Mouse (Mus musculus) cerebellum, postnatal 4 days (tissue): ENCODE measurements around the gene Ccdc42.

Experiments used
- DNase-seq, 2 experiments: peaks; one replicate each; pipeline ENCODE4 v3.0.0; 2022; ENCODE audit warnings: low spot score in 2 of 2, mixed read lengths in 1 of 2

Ccdc42 gene

GRCm38 (mm10) chr11:68586721-68587120 lies at the start of gene Ccdc42:
Gene Ccdc42, plus strand, starts transcription at chr11:68587021.
- no peak for DNase-seq

DNA sequence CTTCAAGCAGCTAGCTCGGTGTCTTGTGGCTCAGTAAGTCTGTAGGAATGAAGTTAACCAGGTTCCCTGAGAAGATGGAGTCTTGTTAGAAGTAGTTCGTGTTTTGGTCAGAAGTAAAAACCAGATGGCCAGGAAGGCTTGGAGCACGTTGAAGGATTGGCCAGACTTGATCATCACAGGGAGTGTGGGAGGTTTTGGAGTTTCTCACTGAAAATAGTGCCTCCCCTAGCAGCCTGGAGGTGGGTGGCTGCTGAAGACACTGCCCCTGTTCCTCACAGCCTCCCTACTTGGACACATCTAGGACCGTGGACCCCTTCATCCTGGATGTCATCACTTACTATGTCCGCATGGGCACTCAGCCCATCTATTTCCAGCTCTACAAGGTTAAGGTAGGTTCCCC lies 47.2 kb upstream of the Ccdc42 start:
- DNase-seq: no peak

GRCm38 (mm10) chr11:68544554-68544953 lies 42.3 kb upstream of the Ccdc42 start:
- DNase-seq: peak in 1 of 2 experiments; percentile 23

DNA sequence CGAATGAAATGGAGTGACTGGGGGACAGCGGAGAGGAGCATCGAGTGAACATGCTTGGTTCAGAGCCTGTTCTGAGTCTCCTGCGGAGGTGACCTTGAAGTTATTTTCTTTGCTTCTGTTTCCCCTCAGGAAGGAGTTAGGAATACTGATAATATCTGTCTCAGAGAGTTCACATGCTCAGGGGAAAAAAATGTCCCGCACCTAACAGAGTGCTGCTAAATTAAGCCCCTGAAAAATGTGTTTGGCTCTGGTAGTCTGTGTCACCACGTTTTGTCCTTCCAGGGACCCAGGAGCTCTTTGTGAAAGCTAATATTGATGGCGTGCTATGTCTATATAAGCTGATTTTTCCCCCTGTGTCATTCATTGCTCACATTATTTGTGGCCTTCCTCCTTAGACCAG lies 41.6 kb upstream of the Ccdc42 start:
- no peak for DNase-seq

GRCm38 (mm10) chr11:68545682-68546222 lies 41.1 kb upstream of the Ccdc42 start:
- no peak for DNase-seq

DNA sequence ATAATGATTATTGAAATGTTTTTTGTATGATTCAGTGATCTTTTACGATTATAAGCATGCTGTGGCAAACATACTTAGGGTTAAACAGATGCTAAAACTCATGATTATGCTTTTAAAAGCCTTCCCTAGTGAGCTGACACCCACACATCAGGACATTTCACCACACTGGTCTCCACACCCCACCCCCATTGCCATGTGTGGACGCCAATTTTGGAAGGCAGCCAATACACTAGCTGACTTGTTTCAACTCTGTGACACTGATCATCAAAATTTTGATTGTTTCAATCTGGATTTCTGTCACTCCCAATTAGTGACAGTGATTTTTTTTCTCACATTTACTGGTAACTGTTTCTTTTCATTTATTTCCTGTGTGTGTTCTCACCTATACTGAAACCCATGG lies 39.3 kb upstream of the Ccdc42 start:
- DNase-seq: no peak

- no peak for DNase-seq
Measured at GRCm38 (mm10) chr11:68549597-68549996, 37.2 kb upstream of the Ccdc42 start.

DNA sequence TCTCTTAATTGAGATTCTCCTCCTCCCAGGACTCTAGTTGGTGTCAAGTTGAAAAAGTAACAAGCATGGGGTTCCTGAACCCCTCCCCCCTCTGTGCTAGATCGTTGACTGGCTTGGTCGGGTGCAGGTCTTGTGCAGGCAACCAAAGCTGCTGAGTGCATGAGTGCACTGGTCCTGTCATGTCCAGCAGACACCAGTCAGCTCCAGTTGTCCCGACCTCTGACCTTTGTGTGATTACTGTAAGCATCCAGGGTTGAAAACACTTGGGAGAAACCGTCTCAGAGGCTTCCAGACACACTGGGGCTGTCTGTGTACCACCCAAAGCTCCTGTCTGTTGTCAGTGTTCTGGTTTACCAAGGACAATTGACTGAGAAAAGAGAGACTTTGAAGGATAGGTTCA lies 36.5 kb upstream of the Ccdc42 start:
- DNase-seq: no peak

DNA sequence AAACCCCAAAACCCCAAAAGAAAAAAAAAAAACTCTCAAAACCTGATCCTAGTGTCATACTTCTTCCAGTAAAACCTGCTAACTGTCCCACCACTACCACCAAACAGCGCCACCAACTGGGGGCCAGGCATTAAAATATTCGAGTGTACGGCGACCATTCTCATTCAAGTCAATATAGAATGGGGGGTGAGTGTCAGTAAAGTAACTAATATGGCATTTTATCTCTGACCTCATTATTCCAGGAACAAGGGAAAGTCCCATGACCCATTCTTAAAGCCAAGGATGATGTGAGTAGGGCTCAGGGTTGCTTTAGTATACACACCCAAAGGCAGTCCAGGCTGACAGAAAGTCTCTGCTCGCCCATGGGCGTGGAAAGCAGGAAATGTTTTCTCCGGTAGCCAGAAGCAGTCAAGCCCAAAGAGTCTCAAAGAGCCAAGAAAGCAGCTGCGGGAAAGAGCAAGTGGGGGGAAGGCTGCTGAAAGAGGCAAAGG lies 32.8 kb upstream of the Ccdc42 start:
- DNase-seq: peak in 1 of 2 experiments; percentile 37

DNA sequence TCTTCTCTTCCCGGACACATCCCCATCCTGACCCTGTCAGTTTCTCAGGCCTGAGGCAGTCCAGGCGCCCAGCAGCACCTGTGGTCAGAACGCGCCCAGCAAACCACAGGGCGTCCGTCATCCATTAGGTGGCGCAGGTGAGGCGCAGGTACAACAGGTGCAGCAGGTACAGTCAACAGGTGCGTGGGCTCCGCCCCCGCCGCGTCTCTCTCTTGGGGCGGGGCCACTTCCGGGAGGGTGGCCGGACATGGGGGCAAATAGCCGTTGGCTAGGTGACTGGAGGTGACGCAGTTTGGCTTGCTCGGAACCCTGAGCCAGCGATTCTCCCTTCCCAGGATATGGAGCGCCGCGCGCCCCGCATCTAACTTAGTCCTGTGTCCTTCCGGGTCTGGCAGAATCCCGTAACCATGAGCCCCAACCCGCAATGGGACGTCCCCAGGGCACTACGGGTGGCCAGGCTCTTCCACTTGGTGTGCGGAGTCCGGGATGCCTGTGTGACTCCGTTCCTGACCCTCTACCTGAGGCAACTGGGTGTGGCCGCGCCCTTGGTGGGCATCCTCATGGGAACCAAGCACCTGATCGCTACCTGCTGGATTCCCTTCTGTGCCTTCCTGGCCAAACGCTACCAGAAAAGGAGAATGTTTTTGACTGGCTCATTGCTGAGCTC lies 30.8 kb upstream of the Ccdc42 start, which contains the start of gene Mfsd6l:
Gene Mfsd6l (plus strand): TSS at position 269 of the 667 bp plus-strand sequence.
- DNase-seq: no peak

- no peak for DNase-seq
Measured at GRCm38 (mm10) chr11:68559546-68559945, 27.3 kb upstream of the Ccdc42 start.

GRCm38 (mm10) chr11:68561957-68562950 lies 24.6 kb upstream of the Ccdc42 start:
- no peak for DNase-seq

GRCm38 (mm10) chr11:68564356-68565031 lies 22.3 kb upstream of the Ccdc42 start:
- DNase-seq: no peak

DNA sequence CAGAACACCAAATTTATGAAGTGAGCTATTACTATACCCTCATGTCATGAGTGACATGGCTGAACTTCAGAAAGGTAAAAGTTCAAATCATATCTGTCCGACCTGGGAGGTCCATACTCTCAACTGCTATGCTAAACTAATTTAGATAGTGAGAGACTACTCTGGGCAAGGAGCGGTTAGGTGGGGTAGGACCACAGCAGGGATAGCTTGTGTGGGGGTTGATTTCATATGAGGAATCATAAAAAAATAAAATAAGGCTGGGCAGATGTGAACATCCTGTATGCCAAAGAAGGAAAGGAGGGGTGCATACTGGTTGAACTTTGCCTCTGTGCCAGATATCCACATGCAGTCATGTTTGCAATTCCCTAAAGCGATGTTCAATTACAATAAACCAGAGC lies 21.8 kb upstream of the Ccdc42 start:
- no peak for DNase-seq

GRCm38 (mm10) chr11:68566447-68567059 lies 20.3 kb upstream of the Ccdc42 start:
- peak; percentile 72 to 86 for DNase-seq

- no peak for DNase-seq
Measured at GRCm38 (mm10) chr11:68570861-68571260, 16.0 kb upstream of the Ccdc42 start.

- no peak for DNase-seq
Measured at GRCm38 (mm10) chr11:68577076-68577475, 9.7 kb upstream of the Ccdc42 start.

- peak in 1 of 2 experiments; percentile 75 for DNase-seq
Measured at GRCm38 (mm10) chr11:68579462-68579881, 7.3 kb upstream of the Ccdc42 start.

GRCm38 (mm10) chr11:68580566-68580965 lies 6.3 kb upstream of the Ccdc42 start:
- no peak for DNase-seq

DNA sequence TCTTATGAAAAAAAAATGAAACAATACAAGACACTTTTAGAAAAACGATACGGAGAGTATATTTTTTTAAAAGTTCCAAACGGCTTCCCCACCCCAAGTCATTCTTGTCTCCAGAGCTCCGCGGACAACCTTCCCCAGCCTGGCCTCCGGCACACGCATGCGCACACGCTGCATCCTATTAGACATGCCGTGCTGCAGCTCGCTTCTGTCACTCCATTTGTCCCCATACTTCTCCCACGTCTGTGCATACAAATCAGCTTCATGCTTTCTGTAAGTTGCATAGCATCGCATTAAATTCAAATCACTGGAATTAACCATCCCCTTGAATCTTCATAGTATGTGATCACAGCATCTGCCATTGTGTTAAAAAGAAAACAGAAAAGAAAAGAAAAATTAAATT lies 3.6 kb upstream of the Ccdc42 start:
- DNase-seq: peak in 1 of 2 experiments; percentile 42

DNA sequence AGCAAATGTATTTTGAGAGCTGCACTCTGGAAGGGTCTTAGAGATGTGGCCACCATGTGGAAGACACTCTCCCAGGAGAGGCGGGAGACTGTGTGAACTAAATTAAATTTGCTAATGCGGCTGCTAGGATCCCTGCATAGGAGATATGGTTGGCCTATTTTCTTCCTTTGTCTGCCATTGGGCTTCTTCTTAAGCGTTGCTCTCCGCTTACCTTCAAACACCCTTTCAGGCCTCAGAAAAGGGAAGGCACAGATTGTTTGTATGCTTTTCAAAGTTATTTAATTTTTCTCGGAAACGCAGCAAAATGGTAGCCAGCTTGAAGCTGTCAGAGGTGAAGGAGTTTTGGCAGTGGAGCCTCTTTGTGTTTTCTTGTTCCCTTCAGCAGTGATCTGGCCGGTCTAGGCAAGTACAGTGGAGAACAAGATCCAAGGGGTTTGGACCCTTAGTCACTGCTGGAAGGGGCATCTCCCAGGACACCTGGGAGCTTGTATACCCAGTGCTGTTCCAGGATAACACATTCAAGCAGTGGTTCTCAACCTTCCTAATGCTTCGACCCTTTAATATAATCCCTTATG lies 2.8 kb upstream of the Ccdc42 start:
- DNase-seq: no peak
